Mouse (Mus musculus) ovary, postnatal 14 days (tissue): ENCODE measurements at regions not wholly inside any gene's neighbourhood (a gene's known extent, or its start where the extent isn't known, plus 50 kb on each side); places are given as distances from the start of the nearest gene placed in this dataset.

Experiments used
- DNase-seq: peaks from one replicate; pipeline ENCODE4 v3.0.0; 2022; ENCODE audit warnings: low spot score

GRCm38 (mm10) chr4:142638057-142638456 lies 398.9 kb upstream of the Kazn start:
- DNase-seq: no peak

GRCm38 (mm10) chr4:142634398-142634797 lies 395.2 kb upstream of the Kazn start:
- no peak for DNase-seq

GRCm38 (mm10) chr4:142633667-142634350 lies 394.6 kb upstream of the Kazn start:
- no peak for DNase-seq

GRCm38 (mm10) chr4:142626503-142627194 lies 387.4 kb upstream of the Kazn start:
- no peak for DNase-seq

- no peak for DNase-seq
These were observed 386.3 kb upstream of the Kazn start for GRCm38 (mm10) chr4:142625456-142625855.

- DNase-seq: no peak
These were observed 383.1 kb upstream of the Kazn start for GRCm38 (mm10) chr4:142622151-142622861.

- DNase-seq: no peak
These were observed 380.2 kb upstream of the Kazn start for GRCm38 (mm10) chr4:142619396-142619795.

- DNase-seq: no peak
These were observed 379.6 kb upstream of the Kazn start for GRCm38 (mm10) chr4:142618770-142619169.

GRCm38 (mm10) chr4:142617676-142618075 lies 378.5 kb upstream of the Kazn start:
- DNase-seq: no peak

- no peak for DNase-seq
These were observed 377.7 kb upstream of the Kazn start for GRCm38 (mm10) chr4:142616901-142617300.

GRCm38 (mm10) chr4:142605098-142605497 lies 365.9 kb upstream of the Kazn start:
- no peak for DNase-seq

GRCm38 (mm10) chr4:142597214-142597613 lies 358.0 kb upstream of the Kazn start:
- DNase-seq: no peak

GRCm38 (mm10) chr4:142589084-142589741 lies 350.0 kb upstream of the Kazn start:
- DNase-seq: no peak

- no peak for DNase-seq
These were observed 349.4 kb upstream of the Kazn start for GRCm38 (mm10) chr4:142588418-142589083.

- DNase-seq: no peak
These were observed 348.3 kb upstream of the Kazn start for GRCm38 (mm10) chr4:142587345-142588035.

- DNase-seq: no peak
These were observed 339.3 kb upstream of the Kazn start for GRCm38 (mm10) chr4:142578536-142578935.

- DNase-seq: no peak
These were observed 338.3 kb upstream of the Kazn start for GRCm38 (mm10) chr4:142577519-142577918.

- no peak for DNase-seq
These were observed 335.3 kb upstream of the Kazn start for GRCm38 (mm10) chr4:142574528-142574927.

- no peak for DNase-seq
These were observed 331.5 kb upstream of the Kazn start for GRCm38 (mm10) chr4:142570712-142571111.

GRCm38 (mm10) chr4:142568556-142568955 lies 329.4 kb upstream of the Kazn start:
- no peak for DNase-seq

- no peak for DNase-seq
These were observed 315.5 kb upstream of the Kazn start for GRCm38 (mm10) chr4:142554716-142555115.
